Mouse (Mus musculus) left cerebral cortex, adult 8-10 months (tissue): ENCODE measurements at regions not wholly inside any gene's neighbourhood (a gene's known extent, or its start where the extent isn't known, plus 50 kb on each side); places are given as distances from the start of the nearest gene placed in this dataset.

Experiments used
- DNase-seq, 2 experiments: peaks; one replicate each; pipeline ENCODE4 v3.0.0; 2022; ENCODE audit warnings: low spot score in 2 of 2

DNA sequence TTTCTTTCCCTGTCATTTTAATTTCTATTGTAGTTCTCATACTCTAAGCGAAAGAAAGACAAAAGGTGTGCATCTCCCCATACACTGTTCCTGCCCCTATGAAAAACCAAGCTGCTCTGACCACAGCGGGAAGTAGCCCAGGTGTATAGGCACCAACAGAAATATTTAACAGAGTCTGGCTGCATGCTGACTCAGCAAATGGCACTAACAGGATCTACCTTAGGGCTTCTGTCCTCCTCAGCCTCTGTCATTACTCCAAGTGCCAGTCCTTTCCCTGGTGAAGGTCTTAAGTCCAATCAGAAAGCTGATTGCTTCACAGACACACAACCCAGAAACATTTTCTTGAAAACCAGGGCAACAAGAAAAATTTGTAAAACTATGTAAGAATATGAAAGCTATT is 72.5 kb downstream of the Gm9008 start:
- DNase-seq = no peak

DNA sequence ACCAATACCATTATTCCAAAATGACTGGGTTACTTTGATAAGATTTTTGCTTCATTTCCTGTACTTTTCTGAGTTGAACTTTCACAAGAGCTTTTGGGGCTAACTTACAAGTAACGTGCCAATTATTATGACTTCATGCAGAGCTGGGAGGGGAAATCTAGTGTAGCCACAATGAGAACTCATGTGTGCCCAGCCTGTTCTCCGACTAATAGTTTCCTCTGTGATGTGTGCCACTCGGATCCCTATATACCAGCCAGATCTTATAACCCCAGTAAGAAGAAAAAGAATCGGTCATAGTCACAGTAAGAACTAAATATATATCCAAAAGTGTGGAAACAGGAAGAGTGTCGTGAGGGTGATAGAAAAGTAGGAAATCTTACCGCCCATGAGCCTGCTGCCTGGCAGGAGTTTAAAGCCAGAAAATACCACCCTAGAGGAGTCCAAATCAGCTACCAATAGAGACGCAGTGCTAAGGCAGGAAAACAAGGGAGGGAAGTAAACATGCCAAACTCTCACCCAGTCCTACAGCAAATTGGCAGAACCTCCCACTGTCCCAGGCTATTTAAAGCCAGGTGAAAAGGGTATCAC is 110.0 kb downstream of the Gm9008 start:
- no peak for DNase-seq

DNA sequence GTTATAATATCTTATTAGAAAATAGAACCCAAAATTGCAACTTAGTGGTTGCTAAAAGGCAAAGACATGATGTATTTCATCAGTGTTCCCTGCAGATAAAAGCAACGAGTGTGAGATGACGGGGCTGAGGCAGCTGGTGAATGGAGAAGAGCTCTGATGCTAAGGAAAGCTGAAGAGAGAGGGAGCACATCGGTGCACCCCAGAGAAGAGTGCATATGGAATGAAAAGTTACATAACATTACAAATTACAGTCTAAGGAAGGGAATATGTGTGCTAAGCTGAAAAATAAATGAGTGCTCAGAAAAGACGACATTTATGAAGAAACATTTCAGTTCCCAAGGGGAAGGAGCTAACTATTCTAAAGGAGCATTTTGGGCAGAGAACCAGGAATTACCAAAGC is 115.3 kb downstream of the Gm9008 start:
- DNase-seq = peak in 1 of 2 experiments; percentile 15

DNA sequence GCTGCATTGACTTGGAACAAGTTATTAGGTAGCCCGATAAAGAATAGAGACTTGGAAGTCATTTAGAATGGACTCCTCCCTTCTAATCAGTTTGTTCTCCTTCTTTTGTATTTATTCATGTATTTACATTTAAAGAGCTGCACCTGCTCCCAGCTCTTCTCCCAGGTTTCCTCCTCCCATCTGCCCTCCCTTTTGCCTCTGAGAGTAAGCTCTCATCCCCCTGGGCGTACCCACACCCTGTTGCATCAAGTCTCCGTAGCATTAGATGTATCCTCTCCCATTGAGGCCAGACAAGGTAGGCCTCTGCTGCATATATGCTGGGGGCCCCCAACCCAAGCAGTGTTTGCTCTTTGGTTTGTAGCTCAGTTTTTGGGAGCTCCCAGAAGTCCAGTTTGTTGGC is 118.9 kb downstream of the Gm9008 start:
- DNase-seq = no peak

DNA sequence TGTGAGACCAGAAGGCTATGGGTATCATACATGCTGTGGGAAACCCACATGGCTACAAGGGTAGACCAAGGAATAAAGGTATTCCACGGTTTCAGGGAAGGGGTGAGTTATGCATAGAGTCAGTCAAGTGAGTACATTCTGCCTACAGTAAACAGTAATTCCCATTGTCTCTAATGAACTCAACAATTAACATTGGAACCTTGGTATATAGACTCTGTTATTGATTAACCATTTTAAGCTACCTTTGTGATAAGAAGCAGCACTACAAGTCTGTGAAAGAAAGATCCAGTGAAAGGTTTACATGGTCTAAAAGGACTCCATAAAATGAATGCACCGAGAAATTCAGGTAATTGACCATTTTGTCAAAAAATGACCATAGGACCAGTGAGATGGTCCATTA is 145.4 kb downstream of the Gm9008 start:
- DNase-seq = no peak

DNA sequence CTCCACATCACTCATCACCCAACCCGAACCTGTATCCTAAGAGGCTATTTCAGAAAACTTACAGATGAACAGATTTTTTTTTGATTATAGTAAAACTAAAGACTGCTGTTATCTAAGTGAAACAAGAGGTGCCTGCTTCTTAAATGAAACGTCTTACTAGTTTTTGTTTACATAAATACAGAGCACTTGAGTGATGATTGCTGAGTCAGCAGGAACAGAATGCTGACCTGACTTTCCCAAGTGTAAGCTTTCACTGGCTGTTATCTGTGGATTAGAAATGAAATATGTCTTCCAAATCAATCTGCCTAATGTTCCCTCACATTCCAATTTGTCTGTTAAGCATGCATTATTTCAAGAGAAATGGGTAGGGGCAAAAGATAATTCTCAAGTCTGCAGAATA is 149.1 kb downstream of the Gm9008 start:
- DNase-seq = no peak

DNA sequence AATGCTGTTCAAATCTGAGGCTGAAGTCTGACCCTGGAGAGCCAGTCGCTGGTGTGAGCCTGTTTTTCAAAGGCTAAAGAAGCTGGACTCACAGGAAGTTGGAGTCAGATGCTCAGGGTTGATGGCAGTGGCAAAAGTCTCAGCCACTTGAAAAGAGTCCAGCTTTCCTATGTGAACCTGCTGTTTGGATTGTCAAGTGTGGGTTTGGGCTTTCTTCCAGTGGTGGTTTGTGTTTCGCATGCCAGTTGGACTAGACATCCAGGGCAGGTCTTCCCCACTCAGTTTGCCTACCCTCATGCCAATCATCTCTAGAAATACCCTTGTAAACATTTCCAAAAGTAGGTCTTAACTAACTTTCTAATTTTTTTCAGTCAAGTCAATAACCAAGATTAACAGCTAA is 167.4 kb downstream of the Gm9008 start:
- DNase-seq = no peak
